Mouse (Mus musculus) MEL (cell line): ENCODE measurements at regions not wholly inside any gene's neighbourhood (a gene's known extent, or its start where the extent isn't known, plus 50 kb on each side); places are given as distances from the start of the nearest gene placed in this dataset.

ENCODE experiments used
- DNase-seq: peaks from one replicate; pipeline ENCODE4 v3.0.0; 2011; ENCODE audit warnings: low read depth, low spot score
- H3K27ac ChIP-seq: 2 replicates; pipeline ENCODE4 v1.5.1; 2012; ENCODE audit warnings: low read depth, mild to moderate bottlenecking, control low read depth, low read length, moderate library complexity; ENCODE audit not compliant: control insufficient read depth
- H3K27me3 ChIP-seq, 2 experiments: fragments of 150-350 bp in 1 of 2; sonication (generic) in 1 of 2; 2 replicates each; pipeline ENCODE4 v1.6.1; 2012; ENCODE audit warnings: low read length in 2 of 2, mild to moderate bottlenecking in 2 of 2, improper control_type of control experiment in 1 of 2, moderate library complexity in 1 of 2; ENCODE audit not compliant: insufficient read depth in 2 of 2, control insufficient read depth in 1 of 2
- H3K36me3 ChIP-seq, 2 experiments: 2 replicates each; pipeline ENCODE4 v1.6.1; 2012 to 2014; ENCODE audit warnings: low read length in 2 of 2, improper control_type of control experiment in 1 of 2, inconsistent platforms in 1 of 2, mild to moderate bottlenecking in 1 of 2; ENCODE audit not compliant: insufficient read depth in 2 of 2, control insufficient read depth in 1 of 2
- H3K4me1 ChIP-seq, 2 experiments: fragments of 150-350 bp in 1 of 2; sonication (generic) in 1 of 2; 2 replicates each; pipeline ENCODE4 v1.6.1; 2012; ENCODE audit warnings: low read length in 2 of 2, improper control_type of control experiment in 1 of 2, mild to moderate bottlenecking in 1 of 2; ENCODE audit not compliant: insufficient read depth in 2 of 2, control insufficient read depth in 1 of 2
- H3K4me3 ChIP-seq, 2 experiments: fragments of 150-350 bp in 1 of 2; sonication (generic) in 1 of 2; 2 replicates each; pipeline ENCODE4 v1.5.1; 2012; ENCODE audit warnings: low read depth in 2 of 2, low read length in 2 of 2, mild to moderate bottlenecking in 2 of 2, moderate library complexity in 2 of 2, control low read depth in 1 of 2, improper control_type of control experiment in 1 of 2; ENCODE audit not compliant: control insufficient read depth in 1 of 2, insufficient read depth in 1 of 2
- H3K79me2 ChIP-seq: 2 replicates; pipeline ENCODE4 v1.6.1; 2012; ENCODE audit warnings: mild to moderate bottlenecking, low read length, moderate library complexity; ENCODE audit not compliant: control insufficient read depth, poor library complexity, insufficient read depth
- H3K9ac ChIP-seq: 2 replicates; pipeline ENCODE4 v1.6.1; 2012; ENCODE audit warnings: low read depth, mild to moderate bottlenecking, control low read depth, low read length, moderate library complexity; ENCODE audit not compliant: control insufficient read depth, poor library complexity, severe bottlenecking
- H3K9me3 ChIP-seq: fragments of 150-350 bp; sonication (generic); replicated peaks from 2 replicates; pipeline ENCODE4 v1.6.1; 2012; ENCODE audit warnings: mild to moderate bottlenecking, low read length, improper control_type of control experiment, moderate library complexity; ENCODE audit not compliant: insufficient read depth
- BHLHE40 ChIP-seq: IDR thresholded peaks from 2 replicates; pipeline ENCODE4 v1.6.1; 2012; ENCODE audit warnings: low read depth, mild to moderate bottlenecking, inconsistent platforms, low read length, improper control_type of control experiment, borderline replicate concordance
- CTCF ChIP-seq, 3 experiments: IDR thresholded peaks in 2 of 3; conservative IDR thresholded peaks in 1 of 3; 2 replicates each; pipeline ENCODE4 v1.5.1; 2011 to 2012; ENCODE audit warnings: low read length in 3 of 3, low read depth in 2 of 3, mild to moderate bottlenecking in 2 of 3, improper control_type of control experiment in 1 of 3, inconsistent platforms in 1 of 3, mixed read lengths in 1 of 3, moderate library complexity in 1 of 3; ENCODE audit not compliant: control insufficient read depth in 1 of 3, insufficient read depth in 1 of 3, poor library complexity in 1 of 3, severe bottlenecking in 1 of 3
- GATA1 ChIP-seq: IDR thresholded peaks from 2 replicates; pipeline ENCODE4 v1.6.1; 2011; ENCODE audit warnings: low read depth, low read length, improper control_type of control experiment
- HCFC1 ChIP-seq: IDR thresholded peaks from 2 replicates; pipeline ENCODE4 v1.6.1; 2012; ENCODE audit warnings: low read depth, mild to moderate bottlenecking, inconsistent platforms, low read length, improper control_type of control experiment, moderate library complexity
- JUND ChIP-seq: IDR thresholded peaks from 2 replicates; pipeline ENCODE4 v1.6.1; 2011; ENCODE audit warnings: low read depth, mild to moderate bottlenecking, improper control_type of control experiment, low read length
- MAFK ChIP-seq: IDR thresholded peaks from 2 replicates; pipeline ENCODE4 v1.6.1; 2011; ENCODE audit warnings: low read depth, mild to moderate bottlenecking, low read length, improper control_type of control experiment, borderline replicate concordance
- MAZ ChIP-seq: IDR thresholded peaks from 2 replicates; pipeline ENCODE4 v1.6.1; 2012; ENCODE audit warnings: low read depth, mild to moderate bottlenecking, inconsistent platforms, low read length, improper control_type of control experiment
- MEF2A ChIP-seq: IDR thresholded peaks from 2 replicates; pipeline ENCODE4 v1.6.1; 2014; ENCODE audit warnings: low read depth, mild to moderate bottlenecking, inconsistent platforms, low read length, improper control_type of control experiment; ENCODE audit not compliant: poor library complexity, insufficient replicate concordance, severe bottlenecking; ENCODE audit errors: extremely low read depth
- MXI1 ChIP-seq: IDR thresholded peaks from 2 replicates; pipeline ENCODE4 v1.6.1; 2011; ENCODE audit warnings: mild to moderate bottlenecking, low read depth, low read length, improper control_type of control experiment
- MYC ChIP-seq: IDR thresholded peaks from 2 replicates; pipeline ENCODE4 v1.6.1; 2011; ENCODE audit warnings: low read depth, mild to moderate bottlenecking, low read length, improper control_type of control experiment, moderate library complexity
- NELFE ChIP-seq: IDR thresholded peaks from 2 replicates; pipeline ENCODE4 v1.6.1; 2011; ENCODE audit warnings: low read depth, low read length, improper control_type of control experiment
- POLR2AphosphoS2 ChIP-seq: IDR thresholded peaks from 2 replicates; pipeline ENCODE4 v1.6.1; 2011; ENCODE audit warnings: low read length, improper control_type of control experiment
- SIN3A ChIP-seq: IDR thresholded peaks from 2 replicates; pipeline ENCODE4 v1.6.1; 2012; ENCODE audit warnings: low read length, improper control_type of control experiment, inconsistent platforms
- TAL1 ChIP-seq: IDR thresholded peaks from 2 replicates; pipeline ENCODE4 v1.6.1; 2012; ENCODE audit warnings: mild to moderate bottlenecking, inconsistent platforms, low read length, moderate library complexity, mixed read lengths
- TBP ChIP-seq: IDR thresholded peaks from 2 replicates; pipeline ENCODE4 v1.8.0; 2011; ENCODE audit warnings: low read depth, low read length, improper control_type of control experiment
- UBTF ChIP-seq: IDR thresholded peaks from 2 replicates; pipeline ENCODE4 v1.6.1; 2012; ENCODE audit warnings: low read depth, mild to moderate bottlenecking, inconsistent platforms, low read length, improper control_type of control experiment, moderate library complexity, borderline replicate concordance; ENCODE audit not compliant: insufficient read depth
- USF1 ChIP-seq: IDR thresholded peaks from 2 replicates; pipeline ENCODE4 v1.6.1; 2014; ENCODE audit warnings: low read depth, mild to moderate bottlenecking, inconsistent platforms, low read length, improper control_type of control experiment, moderate library complexity
- ZKSCAN1 ChIP-seq: IDR thresholded peaks from 2 replicates; pipeline ENCODE4 v1.6.1; 2012; ENCODE audit warnings: low read depth, mild to moderate bottlenecking, inconsistent platforms, low read length, improper control_type of control experiment, moderate library complexity
- ZNF384 ChIP-seq: IDR thresholded peaks from 2 replicates; pipeline ENCODE4 v1.6.1; 2012; ENCODE audit warnings: low read depth, mild to moderate bottlenecking, inconsistent platforms, low read length, improper control_type of control experiment

DNA sequence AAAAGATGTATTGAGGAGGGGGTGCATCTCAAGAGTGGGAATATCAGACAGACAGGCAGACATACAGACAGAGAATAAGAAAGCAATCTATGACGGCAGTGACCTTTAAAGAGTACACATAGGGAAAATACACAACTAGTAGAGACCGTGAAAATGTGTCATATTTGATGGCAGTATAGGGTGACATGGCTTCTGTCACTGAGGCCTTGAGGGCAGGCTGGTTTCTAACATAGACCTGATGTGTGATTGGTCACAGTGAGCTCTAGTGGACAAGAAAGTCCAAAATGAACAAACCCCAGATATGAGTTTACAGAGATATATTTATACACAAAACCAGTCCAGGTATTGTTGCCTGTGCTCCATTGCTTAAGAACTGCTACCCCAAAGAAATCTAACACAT lies 196.3 kb downstream of the 1190002N15Rik start:
- TF ChIP-seq JUND (no peak), CTCF (IDR thresholded peaks at IDR 0.05 in 2 of 3, conservative IDR thresholded peaks at IDR 0.05 in 1 of 3; ENCODE audit: control insufficient read depth in 1 of 3, insufficient read depth in 1 of 3, low read depth in 2 of 3, low read length in 3 of 3, poor library complexity in 1 of 3, severe bottlenecking in 1 of 3) (no peak), NELFE (no peak)
- no peaks in the 10 kb centered on the region for H3K79me2 ChIP-seq
- no peaks in the 10 kb centered on the region for H3K36me3 ChIP-seq

DNA sequence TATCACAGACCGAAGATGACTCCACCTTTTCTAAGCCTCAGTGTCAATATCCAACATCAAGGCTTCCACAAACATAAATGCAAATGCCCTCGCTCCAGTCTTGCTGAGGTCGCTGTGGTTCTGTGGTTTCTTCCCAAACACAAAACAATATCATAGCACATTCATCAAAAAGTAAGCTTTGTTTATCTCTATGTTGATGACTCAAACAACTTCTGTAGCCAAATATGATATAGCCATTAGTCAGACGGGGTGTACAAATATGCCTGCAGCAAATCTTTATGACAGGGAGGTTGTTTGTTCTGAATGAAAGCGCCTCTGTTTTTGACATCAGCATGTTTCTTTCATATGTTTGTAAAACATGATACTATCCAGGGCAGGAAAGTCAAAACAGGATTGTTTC lies 204.4 kb downstream of the 1190002N15Rik start:
- TF ChIP-seq POLR2AphosphoS2 (no peak), MAFK (no peak), MAZ (no peak), SIN3A (no peak), NELFE (no peak), HCFC1 (no peak), MEF2A (no peak), ZNF384 (no peak), GATA1 (no peak), MYC (no peak), TBP (no peak), USF1 (no peak), MXI1 (no peak), UBTF (no peak), ZKSCAN1 (no peak), TAL1 (no peak), BHLHE40 (no peak)
- Histone ChIP-seq H3K9ac (no peak overlapping the region), H3K4me3 (no peak overlapping the region), H3K4me1 (no peaks in the 10 kb centered on the region), H3K27ac (no peak overlapping the region), H3K9me3 (no peaks in the 10 kb centered on the region), H3K36me3 (no peaks in the 10 kb centered on the region), H3K27me3 (no peaks in the 10 kb centered on the region), H3K79me2 (no peaks in the 10 kb centered on the region)
- no peak for DNase-seq

More for the DNA sequence above, 196.3 kb downstream of the 1190002N15Rik start:
- H3K27ac ChIP-seq, result no peak overlapping the region
- H3K27me3 ChIP-seq, result no peaks in the 10 kb centered on the region
- no peak overlapping the region for H3K9ac ChIP-seq
- H3K9me3 ChIP-seq, result no peaks in the 10 kb centered on the region
- DNase-seq, result no peak
- no peaks in the 10 kb centered on the region for H3K4me1 ChIP-seq
- no peak overlapping the region for H3K4me3 ChIP-seq
